8 mouse cellular contexts compared by ENCODE assay signal in the genomic region with DNA sequence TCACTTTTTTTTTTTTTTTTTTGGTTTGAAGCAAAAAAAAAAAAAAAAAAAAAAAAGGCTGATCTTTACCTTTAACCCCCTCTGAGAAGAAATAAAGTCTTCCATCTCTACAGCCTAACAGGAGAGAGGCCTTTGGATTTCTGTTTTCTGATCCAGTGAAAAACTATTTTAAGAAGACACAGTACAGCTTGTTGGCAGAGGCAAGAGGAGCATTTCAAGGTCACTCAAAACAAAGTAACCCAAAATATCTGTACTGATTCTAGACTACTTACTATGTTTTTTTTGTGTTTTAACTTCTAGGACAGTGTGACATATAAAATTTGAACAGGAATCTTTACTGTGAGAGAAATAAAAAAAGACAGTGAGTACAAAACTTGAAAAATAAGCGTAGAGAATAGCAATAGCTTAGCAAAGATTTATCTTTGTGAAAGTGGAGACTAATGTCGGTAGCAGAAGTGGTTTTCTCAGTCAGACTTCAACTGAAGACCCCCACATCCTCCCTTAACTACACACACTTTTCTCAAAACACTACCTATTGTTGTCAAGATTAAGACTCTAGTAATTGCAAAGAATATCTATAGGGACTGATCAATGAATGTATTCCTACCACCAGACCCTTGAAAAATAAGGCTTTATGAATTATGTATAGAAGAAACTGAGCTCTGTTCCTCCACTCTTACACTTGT. TPM values are rescaled to one million over a fixed set of nuclear protein-coding genes. Genes with fewer than 3 reads are reported as not detected.
DNase-seq lines count a peak whose midpoint lies in the region; ATAC-seq and TF ChIP-seq lines count a peak whose summit lies in the region.

No protein-coding gene starts in this region.

- no peak for TF ChIP-seq POLR2A in cortical plate, adult 2 months (IDR thresholded peaks at IDR 0.05; ENCODE audit: extremely low read depth, insufficient read depth, low read length)

- H3K27me3 ChIP-seq in heart, embryonic 13.5 days (replicated peaks): no peaks in the 10 kb centered on the region
- no peaks in the 10 kb centered on the region for H3K27me3 ChIP-seq in hindbrain, embryonic 14.5 days (ENCODE audit: control insufficient read depth, insufficient read depth, low read length)
- H3K27me3 ChIP-seq in midbrain, embryonic 13.5 days: no peaks in the 10 kb centered on the region

- no peak for TF ChIP-seq CTCF in cortical plate, adult 2 months (IDR thresholded peaks at IDR 0.05; ENCODE audit: extremely low read depth, insufficient read depth, low read length)

- ATAC-seq in heart, embryonic 13.5 days (ENCODE audit: extremely low read depth, insufficient number of reproducible peaks, low FRiP score, low TSS enrichment): no peak
- no peak for ATAC-seq in hindbrain, embryonic 14.5 days (ENCODE audit: low FRiP score)
- ATAC-seq in midbrain, embryonic 13.5 days: no peak

- intact Hi-C loops in heart, postnatal 25 days (cut with DNase I): loop anchor here (2.0 to 5.0 kb wide), 6 partner anchors 53 to 1817 kb away; partner anchors contain the start of genes Hist1h2be and Hist1h4d
- intact Hi-C loops in left cerebral cortex, postnatal 36 days (cut with DNase I): loop anchor here (5.0 to 10.0 kb wide), 3 partner anchors 53 to 1815 kb away; partner anchors contain the start of genes Hist1h2ag, Hist1h2ai, Hist1h2bj and Hist1h2bl

- peak overlapping the region; percentile 70 for H3K4me3 ChIP-seq in heart, embryonic 13.5 days
- peak overlapping the region; percentile 47; the same call in 1 of the 2 replicates for H3K4me3 ChIP-seq in cortical plate, adult 2 months (ENCODE audit: insufficient read depth, low read length)
- peak overlapping the region; percentile 49 for H3K4me3 ChIP-seq in hindbrain, embryonic 14.5 days (replicated peaks; ENCODE audit: low read length)
- H3K4me3 ChIP-seq in midbrain, embryonic 13.5 days (replicated peaks): peak overlapping the region; percentile 55

- DNase-seq in heart, postnatal 25 days (ENCODE audit: low spot score): no peak
- no peak for DNase-seq in hindbrain, embryonic 14.5 days (ENCODE audit: low spot score)
- no peak for DNase-seq in retina, embryonic 14.5 days (ENCODE audit: low spot score)
- no peak for DNase-seq in urinary bladder, postnatal 4 days (ENCODE audit: low spot score in 2 of 2)
- DNase-seq in left cerebral cortex, postnatal 36 days (ENCODE audit: low spot score in 2 of 2): no peak

- peak overlapping the region; percentile 99 for H3K27ac ChIP-seq in heart, embryonic 13.5 days (replicated peaks)
- no peak overlapping the region for H3K27ac ChIP-seq in cortical plate, adult 2 months (ENCODE audit: insufficient read depth, low read length)
- peak overlapping the region; percentile 95 for H3K27ac ChIP-seq in hindbrain, embryonic 14.5 days
- H3K27ac ChIP-seq in midbrain, embryonic 13.5 days: peak overlapping the region; percentile 98

- H3K9ac ChIP-seq in heart, embryonic 13.5 days: peak overlapping the region; percentile 92
- H3K9ac ChIP-seq in hindbrain, embryonic 14.5 days: peak overlapping the region; percentile 84
- H3K9ac ChIP-seq in midbrain, embryonic 13.5 days (replicated peaks): peak overlapping the region; percentile 78

- H3K4me1 ChIP-seq in heart, embryonic 13.5 days: peaks cover 43% of the 10 kb centered on the region
- H3K4me1 ChIP-seq in cortical plate, adult 2 months (ENCODE audit: control insufficient read depth, insufficient read depth, low read length): peaks cover 4% of the 10 kb centered on the region; the same call in 1 of the 2 replicates
- peaks cover 27% of the 10 kb centered on the region for H3K4me1 ChIP-seq in hindbrain, embryonic 14.5 days (replicated peaks; ENCODE audit: control insufficient read depth, insufficient read depth, low read length)
- H3K4me1 ChIP-seq in midbrain, embryonic 13.5 days (replicated peaks): peaks cover 42% of the 10 kb centered on the region

- no peaks in the 10 kb centered on the region for H3K9me3 ChIP-seq in heart, embryonic 13.5 days
- no peaks in the 10 kb centered on the region for H3K9me3 ChIP-seq in hindbrain, embryonic 14.5 days (ENCODE audit: control insufficient read depth, low read length)
- no peaks in the 10 kb centered on the region for H3K9me3 ChIP-seq in midbrain, embryonic 13.5 days

- peak overlapping the region; percentile 81 for H3K4me2 ChIP-seq in heart, embryonic 13.5 days
- H3K4me2 ChIP-seq in hindbrain, embryonic 14.5 days (replicated peaks): peak overlapping the region; percentile 55
- H3K4me2 ChIP-seq in midbrain, embryonic 13.5 days (replicated peaks): peak overlapping the region; percentile 76

- H3K36me3 ChIP-seq in heart, embryonic 13.5 days: no peaks in the 10 kb centered on the region
- H3K36me3 ChIP-seq in hindbrain, embryonic 14.5 days (replicated peaks; ENCODE audit: control insufficient read depth, insufficient read depth): no peaks in the 10 kb centered on the region
- no peaks in the 10 kb centered on the region for H3K36me3 ChIP-seq in midbrain, embryonic 13.5 days

- WGBS in heart, embryonic 13.5 days: 12% methylated on average over 2 of the region's 2 CpGs
- WGBS in hindbrain, embryonic 14.5 days: 34% methylated on average over 2 of the region's 2 CpGs
- WGBS in midbrain, embryonic 13.5 days: 31% methylated on average over 2 of the region's 2 CpGs

RNA-seq across cellular contexts. Expression of gene Hist1h4h, which starts 1.2 kb away (rescaled TPM):
- 6.3 and 7.2 TPM in 2 replicates for polyA plus RNA-seq in heart, embryonic 13.5 days (2015; fragmentation: Nextera tagmentation; extraction: Ambion mirVana)
- 100 to 1,000 TPM; 272 to 334 TPM for total RNA-seq in heart, postnatal 25 days (2021)
- 20.7 and 34.8 TPM in 2 replicates for polyA plus RNA-seq in cortical plate, adult 2 months (2012; rRNA removed)
- polyA plus RNA-seq in hindbrain, embryonic 14.5 days (2014; fragmentation: Nextera tagmentation; extraction: Ambion mirVana): 3.2 and 3.3 TPM in 2 replicates
- polyA plus RNA-seq in midbrain, embryonic 13.5 days (2015; fragmentation: Nextera tagmentation; extraction: Ambion mirVana): 6.4 and 7.4 TPM in 2 replicates
- total RNA-seq in left cerebral cortex, postnatal 36 days (2021): 100 to 1,000 TPM; 319 to 326 TPM

RNA-seq across cellular contexts. Expression of gene Hist1h2af, which starts 4.1 kb away (rescaled TPM):
- 2.0 and 3.0 TPM in 2 replicates for polyA plus RNA-seq in heart, embryonic 13.5 days (2015; fragmentation: Nextera tagmentation; extraction: Ambion mirVana)
- 10 to 100 TPM; 13.7 to 25.9 TPM for total RNA-seq in heart, postnatal 25 days (2021)
- 6.4 and 14.2 TPM in 2 replicates for polyA plus RNA-seq in cortical plate, adult 2 months (2012; rRNA removed)
- 0.81 and 3.3 TPM in 2 replicates for polyA plus RNA-seq in hindbrain, embryonic 14.5 days (2014; fragmentation: Nextera tagmentation; extraction: Ambion mirVana)
- 1.3 and 3.0 TPM in 2 replicates for polyA plus RNA-seq in midbrain, embryonic 13.5 days (2015; fragmentation: Nextera tagmentation; extraction: Ambion mirVana)
- total RNA-seq in left cerebral cortex, postnatal 36 days (2021): 1 to 10 TPM; 6.2 to 7.0 TPM

RNA-seq across cellular contexts. Expression of gene Hist1h3g, which starts 5.6 kb away (rescaled TPM):
- 4.1 and 5.5 TPM in 2 replicates for polyA plus RNA-seq in heart, embryonic 13.5 days (2015; fragmentation: Nextera tagmentation; extraction: Ambion mirVana)
- 1 to 10 TPM; 3.4 to 4.1 TPM for total RNA-seq in heart, postnatal 25 days (2021)
- polyA plus RNA-seq in cortical plate, adult 2 months (2012; rRNA removed): 0.74 and 0.92 TPM in 2 replicates
- 1.2 TPM in 1 of 2 replicates, not detected in the other for polyA plus RNA-seq in hindbrain, embryonic 14.5 days (2014; fragmentation: Nextera tagmentation; extraction: Ambion mirVana)
- 3.1 and 5.3 TPM in 2 replicates for polyA plus RNA-seq in midbrain, embryonic 13.5 days (2015; fragmentation: Nextera tagmentation; extraction: Ambion mirVana)
- total RNA-seq in left cerebral cortex, postnatal 36 days (2021): 1 to 10 TPM; 3.6 to 4.6 TPM

RNA-seq across cellular contexts. Expression of gene Hist1h2bh, which starts 13.6 kb away (rescaled TPM):
- polyA plus RNA-seq in heart, embryonic 13.5 days (2015; fragmentation: Nextera tagmentation; extraction: Ambion mirVana): 0.32 and 0.52 TPM in 2 replicates
- 1 to 10 TPM; 1.4 to 1.9 TPM for total RNA-seq in heart, postnatal 25 days (2021)
- 0.29 and 0.38 TPM in 2 replicates for polyA plus RNA-seq in cortical plate, adult 2 months (2012; rRNA removed)
- 0.22 TPM in 1 of 2 replicates, not detected in the other for polyA plus RNA-seq in hindbrain, embryonic 14.5 days (2014; fragmentation: Nextera tagmentation; extraction: Ambion mirVana)
- polyA plus RNA-seq in midbrain, embryonic 13.5 days (2015; fragmentation: Nextera tagmentation; extraction: Ambion mirVana): 0.31 and 0.35 TPM in 2 replicates
- total RNA-seq in left cerebral cortex, postnatal 36 days (2021): 1 to 10 TPM in 1 of 2 experiments, under 1 TPM in 1; 0.79 to 1.2 TPM

RNA-seq across cellular contexts. Expression of gene Hist1h3f, which starts 14.2 kb away (rescaled TPM):
- 0.28 and 0.48 TPM in 2 replicates for polyA plus RNA-seq in heart, embryonic 13.5 days (2015; fragmentation: Nextera tagmentation; extraction: Ambion mirVana)
- 10 to 100 TPM in 1 of 2 experiments, 1 to 10 TPM in 1; 6.4 to 10.6 TPM for total RNA-seq in heart, postnatal 25 days (2021)
- 0.73 TPM in 1 of 2 replicates, not detected in the other for polyA plus RNA-seq in cortical plate, adult 2 months (2012; rRNA removed)
- polyA plus RNA-seq in hindbrain, embryonic 14.5 days (2014; fragmentation: Nextera tagmentation; extraction: Ambion mirVana): 0.28 and 0.29 TPM in 2 replicates
- polyA plus RNA-seq in midbrain, embryonic 13.5 days (2015; fragmentation: Nextera tagmentation; extraction: Ambion mirVana): 0.75 and 0.84 TPM in 2 replicates
- 10 to 100 TPM; 17.9 to 18.2 TPM for total RNA-seq in left cerebral cortex, postnatal 36 days (2021)
